Mouse (Mus musculus) activated CD4-positive, CD25-positive, alpha-beta regulatory T cell (primary cell): ENCODE measurements around the gene Krt6a. TPM values are rescaled to one million over a fixed set of nuclear protein-coding genes. Genes with fewer than 3 reads are reported as not detected.

ENCODE experiments used
- polyA plus RNA-seq, 2 experiments: library from polyadenylated mRNA; unstranded; fragments of 100-300 nt; shearing (Covaris generic); gene quantifications; one replicate each; pipeline ENCODE4 v1.2.1; 2017

Krt6a gene
- polyA plus RNA-seq = not detected

GRCm38 (mm10) chr15:101694207-101694606 is at the start of gene Krt6a:
Gene Krt6a, minus strand, starts transcription at chr15:101694307.

GRCm38 (mm10) chr15:101742711-101743110 is 48.6 kb upstream of the Krt6a start, which contains the start of gene Krt71:
Gene Krt71, minus strand, starts transcription at chr15:101743109.

GRCm38 (mm10) chr15:101712720-101713119 is 18.6 kb upstream of the Krt6a start, which contains the start of gene Krt5:
Gene Krt5, minus strand, starts transcription at chr15:101712898.

GRCm38 (mm10) chr15:101680187-101680586 is 13.9 kb downstream of the Krt6a start, which contains the start of gene Krt6b:
Gene Krt6b, minus strand, starts transcription at chr15:101680287.

DNA sequence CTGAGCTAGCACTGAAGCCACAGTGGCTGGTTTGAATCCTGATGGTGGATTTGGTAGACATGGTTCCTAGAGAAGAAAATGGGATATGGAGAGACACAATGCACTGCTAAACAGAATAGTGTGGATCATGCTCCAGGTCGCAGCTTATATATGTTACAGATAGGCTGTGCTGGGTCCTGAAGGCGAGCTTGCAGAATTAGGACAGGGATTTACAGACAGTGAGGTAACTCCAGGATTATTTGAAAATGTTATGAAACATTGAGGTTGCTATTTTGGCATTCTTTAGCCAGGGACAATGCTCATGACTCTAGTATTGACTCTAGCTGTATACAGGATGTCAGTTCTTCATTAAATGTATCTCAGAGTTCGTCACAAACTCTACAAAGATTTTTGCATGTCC is 46.8 kb downstream of the Krt6a start, which contains the start of gene Gm5478:
Gm5478 (minus strand) TSS at position 101 of the 400 bp plus-strand sequence.

Other genes starting within 250 kb of the Krt6a start
- gene Krt88, start 246.6 kb downstream of the Krt6a start, polyA plus RNA-seq = not detected
- under 1 TPM in 1 of 2 experiments, not detected in 1; 0.10 TPM for gene Krt81, start 230.6 kb downstream of the Krt6a start, polyA plus RNA-seq
- not detected for gene Krt86, start 220.8 kb downstream of the Krt6a start, polyA plus RNA-seq
- gene Krt83, start 202.8 kb downstream of the Krt6a start, polyA plus RNA-seq = 1 to 10 TPM in 1 of 2 experiments, under 1 TPM in 1; 0.32 to 2.3 TPM
- gene Gm49425, start 177.0 kb downstream of the Krt6a start, polyA plus RNA-seq = not detected
- under 1 TPM in 1 of 2 experiments, not detected in 1; 0.15 TPM for gene Krt84, start 161.5 kb downstream of the Krt6a start, polyA plus RNA-seq
- gene Krt82, start 143.6 kb downstream of the Krt6a start, polyA plus RNA-seq = under 1 TPM in 1 of 2 experiments, not detected in 1; 0.09 TPM
- under 1 TPM in 1 of 2 experiments, not detected in 1; 0.06 TPM for gene Krt90, start 131.4 kb downstream of the Krt6a start, polyA plus RNA-seq
- gene Krt75, start 120.4 kb downstream of the Krt6a start, polyA plus RNA-seq = under 1 TPM in 1 of 2 experiments, not detected in 1; 0.14 TPM
- not detected for gene Gm5414, start 66.1 kb downstream of the Krt6a start, polyA plus RNA-seq
- not detected for gene Gm5478, start 46.9 kb downstream of the Krt6a start, polyA plus RNA-seq
- gene Krt6b, start 14.0 kb downstream of the Krt6a start, polyA plus RNA-seq = under 1 TPM in 1 of 2 experiments, not detected in 1; 0.38 TPM
- gene Krt5, start 18.6 kb upstream of the Krt6a start, polyA plus RNA-seq = not detected
- gene Krt71, start 48.8 kb upstream of the Krt6a start, polyA plus RNA-seq = not detected
- gene Krt72, start 92.2 kb upstream of the Krt6a start, polyA plus RNA-seq = under 1 TPM in 1 of 2 experiments, not detected in 1; 0.23 TPM
- gene Krt73, start 108.0 kb upstream of the Krt6a start, polyA plus RNA-seq = under 1 TPM in 1 of 2 experiments, not detected in 1; 0.07 TPM
- gene Krt2, start 123.9 kb upstream of the Krt6a start, polyA plus RNA-seq = not detected
- gene Krt1, start 156.5 kb upstream of the Krt6a start, polyA plus RNA-seq = under 1 TPM in 1 of 2 experiments, not detected in 1; 0.17 TPM
- gene Krt77, start 175.4 kb upstream of the Krt6a start, polyA plus RNA-seq = not detected
- gene Krt76, start 198.6 kb upstream of the Krt6a start, polyA plus RNA-seq = under 1 TPM in 1 of 2 experiments, not detected in 1; 0.10 TPM
- gene Krt4, start 230.4 kb upstream of the Krt6a start, polyA plus RNA-seq = under 1 TPM in 1 of 2 experiments, not detected in 1; 0.27 TPM
- not detected for gene Krt79, start 246.0 kb upstream of the Krt6a start, polyA plus RNA-seq